Mouse (Mus musculus) kidney, postnatal 25 days (tissue): ENCODE data around the gene Gm266.

Source experiments
- DNase-seq, 2 experiments: peaks; one replicate each; pipeline ENCODE4 v3.0.0; 2021; ENCODE audit warnings: mixed read lengths in 2 of 2

Gm266 gene

DNA sequence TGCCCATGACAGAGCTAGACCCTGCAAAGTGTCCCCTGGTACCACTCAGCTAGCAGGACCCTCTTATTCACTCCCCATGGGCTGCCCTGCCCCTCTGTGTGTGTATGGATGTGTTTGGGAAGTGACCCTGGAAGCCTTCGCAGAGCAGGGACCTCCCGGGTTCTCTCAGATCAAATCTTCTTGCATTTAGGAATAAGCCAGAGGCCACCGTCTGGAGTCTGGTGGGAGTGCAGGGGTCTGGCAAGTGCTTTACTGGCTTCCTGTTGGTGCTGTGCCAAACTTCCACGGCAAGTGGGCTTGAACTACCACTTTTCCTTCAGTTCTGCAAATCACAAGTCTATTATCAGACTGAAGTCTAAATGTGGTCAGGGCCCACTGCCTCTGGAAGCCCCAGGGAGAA is 31.6 kb downstream of the Gm266 start:
- peak in 1 of 2 experiments; percentile 41 for DNase-seq

- no peak for DNase-seq
Observed at GRCm38 (mm10) chr12:111451561-111451960, 34.1 kb downstream of the Gm266 start.

GRCm38 (mm10) chr12:111450359-111450758 is 35.3 kb downstream of the Gm266 start:
- DNase-seq, result peak; percentile 83 to 94

DNA sequence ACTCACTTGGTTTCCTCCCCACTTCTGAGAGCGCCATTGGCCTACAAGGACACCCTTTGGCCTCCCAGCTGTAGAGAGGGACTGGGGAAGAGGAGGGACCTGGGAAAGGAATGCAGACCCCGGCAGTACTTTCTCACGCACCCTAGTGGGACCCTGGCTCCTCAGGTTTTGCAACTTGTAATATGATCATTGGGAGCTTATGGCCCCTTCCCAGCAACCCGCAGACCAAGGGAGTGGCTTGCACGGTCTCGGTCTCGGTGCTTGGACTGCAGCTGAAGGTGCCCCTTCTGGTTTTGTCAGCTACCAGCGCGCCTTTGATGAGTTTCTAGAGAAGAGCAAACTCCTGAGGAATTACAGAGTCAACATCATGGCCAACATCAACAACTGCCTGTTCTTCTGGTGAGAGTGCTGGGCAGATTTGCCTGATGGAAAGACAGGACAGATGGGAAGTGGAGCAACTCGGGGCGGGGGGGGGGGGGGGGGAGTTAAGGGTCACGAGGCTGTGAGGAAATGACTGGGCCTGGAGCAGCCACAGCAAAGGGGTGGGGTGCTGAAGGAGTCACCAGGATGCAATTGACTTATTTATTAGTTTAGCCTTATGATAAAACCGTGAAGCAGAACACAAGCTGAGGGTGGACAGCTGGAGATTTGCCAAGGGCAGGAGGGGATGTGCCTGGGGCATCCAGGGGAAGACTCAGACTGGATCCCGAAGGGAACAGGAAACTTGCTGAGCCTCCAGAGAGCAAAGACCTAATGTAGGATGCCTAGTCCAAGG is 36.5 kb downstream of the Gm266 start:
- DNase-seq, result peak; percentile 86 to 92

- DNase-seq, result peak; percentile 15 to 40
Observed at GRCm38 (mm10) chr12:111447898-111448760, 37.5 kb downstream of the Gm266 start.

- DNase-seq, result peak; percentile 28 to 54
Observed at GRCm38 (mm10) chr12:111447350-111447749, 38.3 kb downstream of the Gm266 start.

- DNase-seq, result peak; percentile 18 to 48
Observed at GRCm38 (mm10) chr12:111446745-111447144, 38.9 kb downstream of the Gm266 start.

DNA sequence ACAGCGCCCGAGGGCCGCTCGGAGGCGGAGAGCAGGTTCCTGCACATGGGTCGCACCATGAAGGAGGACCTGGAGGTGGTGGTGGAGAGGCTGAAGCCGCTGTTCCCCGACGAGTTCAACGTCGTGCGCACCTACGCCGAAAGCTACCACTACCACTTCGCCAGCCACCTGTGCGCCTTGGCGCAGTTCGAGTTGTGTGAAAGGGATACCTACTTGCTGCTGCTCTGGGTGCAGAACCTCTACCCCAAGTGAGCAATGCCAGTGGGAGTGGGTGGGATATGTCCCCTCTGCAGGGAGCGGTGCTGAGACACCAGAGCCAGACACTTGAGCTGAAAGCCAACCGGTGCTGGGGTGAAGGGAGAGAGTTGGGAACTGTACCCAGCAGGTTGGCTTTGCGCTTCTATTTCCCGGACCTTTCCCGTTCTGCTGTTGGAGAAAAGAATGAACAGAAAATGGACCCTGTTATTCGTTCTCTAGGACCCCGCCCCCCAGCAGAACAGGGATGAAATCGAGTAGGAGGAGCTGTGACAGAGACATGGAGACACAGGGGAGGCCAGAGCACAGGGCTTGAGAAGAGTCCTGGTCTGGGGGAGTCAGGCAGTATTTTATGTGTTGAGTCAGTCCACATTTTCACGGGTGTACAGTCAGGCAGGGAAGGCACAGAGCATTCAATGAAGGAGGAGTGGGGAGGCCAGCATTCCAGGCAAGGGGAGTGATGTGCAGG is 39.6 kb downstream of the Gm266 start:
- peak in 1 of 2 experiments; percentile 39 for DNase-seq

DNA sequence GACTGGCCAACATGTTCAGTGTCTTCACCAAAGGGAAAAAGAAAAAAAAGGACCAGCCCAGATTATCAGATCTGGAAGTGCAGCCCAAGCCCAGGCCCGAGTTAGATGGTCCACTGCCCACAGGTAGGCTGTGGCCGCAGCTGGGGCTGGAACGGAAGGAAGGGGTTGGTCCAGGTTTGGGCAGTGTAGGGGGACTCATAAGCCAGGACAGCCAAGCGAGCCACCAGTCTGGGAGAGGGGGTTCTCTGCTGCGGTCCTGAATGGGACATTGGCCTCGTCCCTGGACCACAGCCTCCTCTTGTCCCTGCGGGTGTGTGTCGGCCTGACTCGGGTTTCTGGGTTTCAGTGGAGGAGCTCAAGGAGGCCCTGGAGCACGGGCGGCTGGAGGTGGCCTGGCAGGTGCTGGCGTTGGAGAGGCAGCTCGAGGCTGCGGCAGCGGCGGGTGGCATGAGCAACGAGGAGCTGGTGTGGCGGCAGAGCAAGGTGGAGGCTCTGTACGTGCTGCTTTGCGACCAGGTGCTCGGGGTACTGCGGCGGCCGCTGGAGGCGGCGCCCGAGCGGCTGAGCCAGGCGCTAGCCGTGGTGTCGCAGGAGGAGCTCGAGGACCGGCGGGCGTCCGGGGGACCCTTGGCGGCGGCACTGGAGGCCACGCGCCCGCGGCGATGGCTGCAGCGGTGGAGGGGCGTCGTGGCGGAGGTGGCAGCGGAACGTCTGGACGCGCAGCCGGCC is 40.3 kb downstream of the Gm266 start:
- peak; percentile 16 to 59 for DNase-seq

GRCm38 (mm10) chr12:111443921-111444831 is 41.4 kb downstream of the Gm266 start:
- no peak for DNase-seq

DNA sequence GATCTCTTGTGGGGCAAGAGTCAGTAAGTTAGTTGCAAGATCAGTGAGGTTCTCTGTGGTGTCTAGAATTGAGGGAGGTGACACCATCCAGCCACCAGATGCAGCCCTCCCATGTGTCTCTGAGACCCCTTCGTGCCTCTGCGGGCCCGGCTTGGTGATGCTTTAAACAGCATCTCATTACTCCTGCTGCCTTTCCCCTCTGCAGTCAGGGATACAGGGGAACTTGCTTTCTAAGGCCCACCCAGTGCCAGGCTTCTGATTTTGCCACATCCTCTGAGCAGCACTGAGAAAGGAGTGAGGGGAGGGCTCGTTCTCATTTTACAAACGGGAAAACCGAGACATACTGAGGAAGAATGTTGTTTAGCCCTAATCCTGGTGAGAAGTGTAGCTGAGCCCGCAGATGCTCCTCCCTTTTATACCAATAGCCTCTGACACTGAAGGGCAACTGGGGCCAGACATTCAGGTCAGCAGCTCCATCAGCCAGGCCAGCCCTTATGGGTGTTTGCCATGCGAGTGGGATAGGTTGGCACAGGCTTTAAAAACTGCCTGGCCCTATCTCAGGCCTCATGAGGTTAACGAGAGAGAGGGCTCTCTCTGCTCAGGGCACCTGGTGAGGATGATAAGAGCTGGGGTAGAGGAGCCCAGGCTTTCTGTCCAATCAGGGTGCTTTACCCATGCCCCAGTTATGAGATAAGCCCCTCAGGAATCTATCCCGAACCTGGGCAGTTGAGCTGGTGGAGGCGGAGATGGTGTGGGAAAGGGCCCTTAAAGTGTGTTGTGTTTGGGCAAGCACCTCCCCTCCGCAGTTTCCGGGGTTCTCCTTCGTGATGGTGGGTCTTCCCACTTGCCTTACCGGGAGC is 42.4 kb downstream of the Gm266 start:
- DNase-seq, result no peak

- DNase-seq, result peak; percentile 89 to 94
Observed at GRCm38 (mm10) chr12:111442309-111443010, 43.2 kb downstream of the Gm266 start, which contains the start of gene Tnfaip2. Gene Tnfaip2 (plus strand): TSS chr12:111442469.

DNA sequence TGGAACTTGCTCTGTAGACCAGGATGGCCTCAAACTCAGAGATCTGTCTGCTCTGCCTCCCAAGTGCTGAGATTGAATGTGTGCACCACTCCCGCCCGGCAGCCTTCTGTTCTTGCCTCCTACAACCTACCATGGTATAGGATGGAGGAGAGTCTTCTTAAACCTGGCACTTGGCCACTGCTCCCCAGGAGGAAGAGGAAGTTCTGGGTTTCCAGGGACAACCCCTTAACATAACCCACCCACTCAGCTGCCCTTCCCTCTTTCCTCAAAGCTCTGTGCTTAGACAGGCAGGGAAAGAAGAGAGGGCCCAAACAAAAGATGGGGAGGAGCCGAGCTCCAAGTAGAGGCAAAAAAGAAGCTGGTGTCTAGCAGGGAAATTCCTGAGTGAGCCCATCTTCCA is 44.1 kb downstream of the Gm266 start:
- DNase-seq, result no peak

DNA sequence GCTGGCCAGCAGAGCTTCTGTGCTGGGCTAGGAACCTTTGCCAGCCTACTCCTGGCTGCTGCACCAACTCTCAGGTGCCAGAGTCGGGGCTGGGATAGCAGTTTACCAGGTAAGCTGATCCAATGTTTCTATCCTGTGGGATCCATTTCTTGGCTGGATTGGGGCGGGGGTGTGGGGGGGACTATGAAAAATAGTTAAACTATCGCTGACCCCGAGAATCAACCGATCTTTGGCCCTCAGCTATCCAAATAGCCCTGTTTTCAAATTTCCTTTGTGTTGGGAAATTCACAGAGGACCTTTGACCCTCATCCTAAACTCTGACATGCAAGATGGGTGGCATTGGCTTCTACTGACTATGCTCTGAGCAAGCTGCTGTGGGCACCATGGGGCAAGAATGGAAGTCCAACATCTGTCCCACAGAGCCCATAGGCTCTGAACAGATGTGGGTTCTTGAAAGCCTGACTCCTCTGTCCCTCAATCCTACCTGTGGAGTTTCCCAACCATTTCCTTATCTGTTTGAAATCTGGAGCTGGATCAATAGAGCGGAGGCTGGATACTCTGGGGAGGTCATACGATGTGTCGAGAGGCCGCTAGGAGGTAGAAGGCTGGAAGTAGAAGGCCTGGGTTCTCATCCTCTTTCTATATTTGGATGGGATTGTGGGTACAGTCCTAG is 44.8 kb downstream of the Gm266 start:
- DNase-seq, result no peak

- DNase-seq, result no peak
Observed at GRCm38 (mm10) chr12:111438850-111439249, 46.8 kb downstream of the Gm266 start.

DNA sequence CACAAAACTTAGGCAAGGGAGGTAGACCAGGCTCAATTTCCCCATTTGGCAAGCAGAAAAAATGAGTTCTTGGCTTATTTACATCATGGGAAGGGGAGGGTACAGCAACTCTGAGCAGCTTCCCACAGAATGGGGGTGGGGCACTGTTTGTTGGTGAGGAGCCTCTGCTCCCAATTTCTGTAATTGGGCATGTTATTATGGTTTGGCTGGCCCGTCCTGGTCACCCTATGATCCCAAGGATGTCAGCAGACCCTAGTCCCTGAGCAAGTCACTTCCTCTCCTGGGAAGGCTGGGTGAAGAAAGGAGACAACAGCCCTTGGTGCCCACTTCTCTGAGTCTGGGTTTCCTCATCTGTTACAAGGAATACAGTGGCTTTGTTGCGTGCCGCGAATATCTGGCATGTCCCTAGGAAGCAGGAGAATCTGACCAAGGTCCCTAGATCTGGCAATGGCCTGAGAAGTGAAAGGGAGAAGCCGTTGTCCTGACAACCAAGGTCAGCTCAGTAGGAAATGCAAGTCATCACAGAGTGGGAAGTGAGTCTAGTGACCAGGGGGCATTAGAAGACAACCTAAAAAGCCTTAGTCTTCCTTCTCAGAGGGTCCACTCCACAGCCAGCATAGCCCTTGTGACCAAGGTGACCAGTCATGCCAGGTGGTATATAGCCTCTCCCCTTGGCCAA is 48.3 kb downstream of the Gm266 start:
- DNase-seq, result peak; percentile 40 to 56

GRCm38 (mm10) chr12:111436640-111437039 is 49.0 kb downstream of the Gm266 start:
- peak in 1 of 2 experiments; percentile 6 for DNase-seq

DNA sequence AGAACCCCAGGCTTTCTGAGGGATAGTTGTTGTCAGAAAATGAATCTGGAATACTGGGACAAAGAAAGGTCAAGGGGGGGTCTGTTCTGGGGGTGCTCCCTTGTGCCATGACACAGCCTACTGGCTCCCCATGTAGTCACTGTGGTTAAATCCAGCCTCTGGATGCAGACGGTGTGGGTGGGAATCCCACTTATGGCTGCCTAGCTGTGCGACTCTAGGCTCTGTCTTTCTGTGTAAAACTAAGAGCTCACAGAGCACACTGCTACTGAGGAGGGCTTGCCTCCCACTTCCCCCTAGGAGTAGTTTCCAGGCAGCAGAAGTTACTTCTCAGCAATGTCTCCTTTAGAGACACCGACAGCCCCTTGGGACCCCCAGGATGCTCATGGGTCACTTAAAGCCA is 49.5 kb downstream of the Gm266 start:
- DNase-seq, result no peak
